Mouse (Mus musculus) heart, postnatal 10 days (tissue): Measurements from ENCODE around the gene B3gnt3. TPM values are rescaled to one million over a fixed set of nuclear protein-coding genes. Genes with fewer than 3 reads are reported as not detected.

Source experiments
- DNase-seq, 2 experiments: peaks; one replicate each; pipeline ENCODE4 v3.0.0; 2021
- intact Hi-C: fragments of 180-260 bp; cut with DNase I; formaldehyde crosslinking; loops from one replicate; pipeline ENCODE4 v1.15.1; 2025
- total RNA-seq, 2 experiments: library from RNA; stranded (reverse); gene quantifications; 2 replicates each; pipeline ENCODE4 v1.2.3; 2021

The B3gnt3 gene
- total RNA-seq, 2 experiments from 2014 or later = 12.0 to 12.2 TPM

- peak; percentile 74 to 75 for DNase-seq
- intact Hi-C loops = no loop called here
Observed at GRCm38 (mm10) chr8:71679550-71680168, 21.9 kb downstream of the B3gnt3 start.

GRCm38 (mm10) chr8:71679116-71679515 lies 22.5 kb downstream of the B3gnt3 start:
- no peak for DNase-seq
- intact Hi-C loops = no loop called here

GRCm38 (mm10) chr8:71678216-71678615 lies 23.4 kb downstream of the B3gnt3 start:
- DNase-seq = no peak
- intact Hi-C loops = no loop called here

DNA sequence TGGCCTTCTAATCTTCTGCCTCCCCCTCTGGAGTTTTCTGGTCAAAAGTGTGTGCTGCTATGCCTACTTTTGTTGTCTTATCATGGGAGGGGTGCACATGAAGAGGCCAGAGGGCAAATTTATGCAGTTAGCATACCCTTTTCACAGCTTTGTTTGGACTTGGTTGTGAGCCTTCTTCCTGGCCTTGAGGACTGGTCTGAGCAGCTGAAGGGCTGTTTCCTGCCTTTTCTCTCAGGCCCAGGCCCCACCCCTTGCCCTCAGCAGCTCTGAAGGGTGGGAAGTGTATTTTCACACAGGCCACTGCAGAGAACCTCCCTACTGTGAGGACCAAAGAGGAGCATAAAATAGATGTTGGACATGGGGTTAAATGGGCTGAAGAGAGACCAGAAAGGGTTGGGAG lies 24.0 kb downstream of the B3gnt3 start:
- DNase-seq = no peak
- intact Hi-C loops = no loop called here

DNA sequence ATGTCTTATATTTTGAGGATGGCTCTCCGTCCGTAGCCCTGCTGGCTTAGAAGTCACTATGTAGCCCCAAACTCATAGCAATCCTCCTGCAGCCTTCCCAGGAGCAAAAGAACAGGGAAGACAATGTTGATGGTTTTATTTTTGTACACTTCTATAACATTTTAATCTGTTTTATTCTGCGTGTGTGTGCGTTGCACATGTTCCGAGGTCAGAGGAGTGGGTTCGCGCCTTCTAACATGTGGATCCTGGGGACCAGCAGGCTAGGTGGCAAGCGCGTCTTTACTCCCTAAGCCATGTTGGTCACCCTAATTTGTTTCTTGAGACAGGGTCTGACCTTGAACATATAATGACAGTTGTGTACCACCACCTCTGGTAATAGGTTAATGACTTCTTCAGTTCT lies 24.8 kb downstream of the B3gnt3 start:
- DNase-seq = no peak
- intact Hi-C loops = no loop called here

DNA sequence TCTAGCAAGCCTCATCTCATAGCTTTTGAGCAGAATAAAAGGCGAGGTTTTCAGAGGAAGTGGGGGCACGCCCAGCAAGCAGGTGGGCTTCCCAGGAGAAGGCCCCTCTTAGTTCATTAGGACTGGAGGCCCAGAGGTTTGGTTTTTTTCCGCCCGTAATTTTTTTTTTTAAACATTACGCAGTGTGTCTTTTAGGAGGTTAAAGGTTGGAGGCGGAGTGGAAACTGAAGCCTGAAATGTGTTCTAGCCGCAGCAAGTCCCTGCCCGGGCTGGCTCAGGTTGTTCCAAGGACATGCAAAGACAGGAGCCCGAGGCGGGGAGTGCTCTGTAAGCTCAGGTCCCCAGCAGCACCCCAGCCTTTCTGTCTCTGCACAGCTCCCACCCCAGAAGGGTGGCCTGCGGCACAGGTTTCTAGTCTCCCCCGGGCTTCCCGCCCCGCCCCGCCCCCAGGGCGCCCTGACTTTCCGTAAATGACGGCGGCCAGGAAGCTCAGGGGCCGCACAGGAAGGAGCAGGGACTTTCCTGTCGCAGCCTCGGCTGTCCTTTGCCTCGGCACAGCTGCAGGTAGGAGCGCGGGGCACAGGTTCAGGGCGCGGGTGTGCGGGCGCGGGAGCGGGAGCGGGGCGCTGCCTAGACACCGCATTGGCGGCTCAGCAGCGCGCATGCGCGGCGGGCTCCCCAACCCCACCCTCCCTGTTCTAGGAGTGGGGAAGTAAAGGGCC lies 25.4 kb downstream of the B3gnt3 start, which contains the start of gene Jak3:
Jak3 (plus strand) TSS at position 277 of the 722 bp plus-strand sequence.
- peak; percentile 74 to 76 for DNase-seq

DNA sequence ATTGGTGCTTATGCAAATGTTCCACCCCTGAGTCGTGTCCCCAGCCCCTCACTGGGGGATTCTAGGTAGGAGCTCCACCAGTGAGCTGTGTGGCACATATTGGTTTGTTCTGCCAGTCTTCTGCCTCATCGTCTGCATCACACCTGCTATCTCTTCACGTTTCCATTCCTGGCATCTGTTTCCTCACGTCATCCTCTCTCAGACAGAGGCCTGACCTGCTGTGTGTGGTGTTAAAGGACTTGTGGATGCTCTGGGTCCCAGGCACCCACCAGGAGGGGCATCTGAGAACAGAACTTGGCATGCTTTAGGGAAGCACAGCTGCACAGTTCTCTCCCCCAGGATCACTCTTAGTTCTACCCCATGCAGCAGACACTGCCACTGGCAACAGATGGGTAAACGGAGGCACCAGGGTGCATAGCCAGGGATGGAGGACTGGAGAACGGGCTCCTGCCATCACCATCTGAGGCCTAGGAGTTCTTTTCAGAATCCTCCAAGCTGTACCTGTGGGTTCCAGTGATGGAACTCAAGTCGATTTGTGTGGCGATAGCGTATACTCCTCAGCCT lies 26.1 kb downstream of the B3gnt3 start:
- intact Hi-C loops = no loop called here

More for the DNA sequence above, 25.4 kb downstream of the B3gnt3 start, which contains the start of gene Jak3:
- intact Hi-C loops = no loop called here

DNA sequence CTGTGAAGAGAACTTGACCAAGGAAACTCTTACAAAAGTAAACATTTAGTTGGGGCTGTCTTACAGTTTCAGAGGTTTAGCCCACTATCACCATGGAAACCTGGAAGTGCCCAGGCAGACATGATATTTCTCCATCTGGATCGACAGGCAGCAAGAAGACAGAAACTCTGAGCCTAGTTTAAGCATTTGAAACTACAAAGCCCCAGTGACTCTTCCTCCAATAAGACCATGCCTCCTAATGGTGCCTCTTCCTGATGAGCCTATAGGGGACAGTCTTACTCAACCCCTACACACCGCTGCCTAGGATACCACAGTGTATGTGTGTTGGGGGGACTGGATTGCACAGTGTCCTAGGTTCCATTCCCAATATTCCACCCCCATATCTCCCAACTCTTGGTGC lies 27.5 kb downstream of the B3gnt3 start:
- intact Hi-C loops = no loop called here
- DNase-seq = no peak

More for the DNA sequence above, 26.1 kb downstream of the B3gnt3 start:
- no peak for DNase-seq

GRCm38 (mm10) chr8:71672168-71672735 lies 29.3 kb downstream of the B3gnt3 start:
- DNase-seq = peak in 1 of 2 experiments; percentile 41
- intact Hi-C loops = no loop called here

GRCm38 (mm10) chr8:71671549-71671965 lies 30.0 kb downstream of the B3gnt3 start, which contains the start of gene Unc13a:
TSS of gene Unc13a (minus strand) at chr8:71671757.
- intact Hi-C loops = no loop called here
- DNase-seq = peak; percentile 93 to 95

DNA sequence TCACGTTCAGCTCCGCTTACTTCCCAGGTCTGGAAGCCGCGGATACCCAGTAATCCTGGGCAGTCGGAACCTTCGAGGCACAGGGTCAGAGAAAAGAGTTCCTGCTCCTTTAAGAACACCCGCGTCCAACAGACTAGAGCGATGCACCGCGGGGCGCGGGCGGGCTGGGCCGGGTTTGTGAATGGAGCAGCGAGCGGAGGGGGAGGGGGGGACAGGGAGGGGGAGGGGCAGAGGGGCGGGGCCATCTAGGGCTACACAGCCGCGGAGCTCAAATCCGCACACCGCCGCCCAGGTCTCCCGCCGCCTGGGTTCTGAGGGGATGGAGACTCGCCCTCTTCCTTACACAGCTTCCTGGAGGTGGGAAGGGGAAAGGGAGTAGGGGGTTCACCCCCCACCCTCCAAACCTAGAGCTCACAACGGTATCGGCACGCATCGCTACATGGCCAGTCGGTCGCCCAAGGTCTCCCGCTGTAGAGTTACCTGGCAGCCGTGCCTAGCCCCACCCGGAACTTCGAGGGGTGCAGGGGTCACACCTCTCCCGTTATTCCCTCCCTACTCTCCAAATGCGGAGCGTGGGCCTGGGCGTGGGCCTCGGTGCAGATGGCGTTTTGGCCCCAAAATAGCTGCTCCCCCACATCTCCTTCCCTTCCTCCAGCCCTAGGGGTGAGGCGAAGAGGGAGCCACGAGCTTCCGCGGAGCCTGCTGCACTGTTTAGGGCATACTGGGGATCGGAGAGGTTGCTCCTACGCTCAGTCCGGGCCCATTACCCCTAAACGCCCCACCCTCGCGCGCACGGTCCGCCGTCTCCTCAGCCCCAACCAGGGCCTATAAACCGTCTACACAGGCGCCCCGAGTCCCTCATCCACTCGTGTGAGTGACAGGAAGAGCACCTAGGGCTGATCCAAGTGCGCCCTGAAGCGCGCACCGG lies 30.7 kb downstream of the B3gnt3 start:
- DNase-seq = peak; percentile 38 to 48
- intact Hi-C loops = no loop called here

DNA sequence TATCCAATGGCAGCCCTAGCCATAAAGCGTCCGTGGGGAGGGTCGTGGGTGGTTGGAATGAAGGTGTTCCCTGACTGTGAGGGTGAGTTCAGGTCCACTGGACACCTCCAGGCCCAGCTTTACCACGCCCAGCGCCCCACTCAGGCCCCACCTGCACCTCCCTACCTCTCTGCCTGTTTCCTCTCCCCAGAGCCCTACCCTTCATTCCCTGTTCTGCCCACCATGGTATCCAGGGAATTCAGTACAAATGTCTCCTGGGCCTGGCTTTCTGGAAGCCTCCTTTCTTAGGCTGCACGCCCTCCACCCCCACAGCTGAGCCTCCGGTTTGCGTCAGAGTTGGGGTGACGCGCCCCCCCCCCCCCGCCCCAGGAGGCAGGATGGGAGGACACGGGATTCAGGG lies 31.4 kb downstream of the B3gnt3 start:
- DNase-seq = no peak
- intact Hi-C loops = no loop called here

DNA sequence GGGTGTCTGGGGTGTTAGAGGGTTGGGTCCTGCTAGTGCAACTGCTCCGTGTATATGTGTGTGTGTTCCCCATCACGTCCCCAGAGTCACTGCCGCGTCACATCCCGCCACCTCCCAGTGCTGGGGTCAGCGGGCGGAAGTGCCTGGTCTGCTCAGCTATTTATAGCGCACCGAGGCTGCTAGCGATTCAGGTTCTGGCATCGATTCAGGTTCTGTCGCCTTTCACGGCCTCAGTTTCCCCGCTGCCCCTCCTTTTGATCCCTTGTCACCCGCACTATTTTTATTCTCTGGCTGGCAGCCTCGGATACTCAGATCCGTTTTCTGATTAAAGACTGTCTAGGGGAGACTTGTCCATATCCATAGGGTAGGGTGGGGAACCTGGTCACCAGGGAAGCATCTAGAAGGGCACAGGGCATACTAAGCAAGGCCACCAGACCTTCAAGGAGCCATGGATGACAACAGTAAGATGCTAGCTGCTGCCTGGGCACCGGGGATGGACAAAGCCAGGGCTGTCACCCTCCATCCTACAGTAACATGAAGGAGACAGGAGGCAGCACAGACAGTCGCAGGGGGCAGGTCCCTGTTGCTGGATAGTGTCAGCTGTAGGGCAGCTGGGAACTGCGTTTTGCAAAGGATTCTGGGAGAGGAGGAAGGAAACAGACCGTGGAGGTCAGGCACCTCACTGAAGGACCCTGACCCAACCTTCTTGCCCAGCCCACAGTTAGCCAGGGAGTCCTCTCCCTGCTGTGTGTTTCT lies 33.2 kb downstream of the B3gnt3 start:
- intact Hi-C loops = no loop called here
- DNase-seq = peak; percentile 79 to 83

DNA sequence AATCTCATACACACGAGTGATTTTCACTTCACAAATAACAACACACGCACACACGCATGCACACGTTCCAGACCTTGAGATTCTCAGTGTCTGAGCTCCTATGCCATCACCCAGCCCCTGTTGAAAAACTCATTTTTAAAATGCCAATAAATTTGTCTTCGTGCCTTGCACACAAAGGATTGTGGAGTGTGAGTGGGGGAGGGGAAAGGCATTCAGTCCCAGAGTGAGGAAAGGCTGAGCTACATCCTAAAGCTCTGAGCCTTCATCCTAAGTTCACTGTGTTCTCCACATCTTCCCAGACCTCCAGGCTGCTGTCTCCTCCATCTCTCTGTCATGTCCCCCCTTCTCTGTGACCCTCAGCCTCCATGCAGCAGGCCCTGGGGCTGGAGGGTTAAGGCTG lies 34.3 kb downstream of the B3gnt3 start:
- intact Hi-C loops = no loop called here
- DNase-seq = no peak

- DNase-seq = no peak
- intact Hi-C loops = no loop called here
Observed at GRCm38 (mm10) chr8:71666855-71667254, 34.7 kb downstream of the B3gnt3 start.

DNA sequence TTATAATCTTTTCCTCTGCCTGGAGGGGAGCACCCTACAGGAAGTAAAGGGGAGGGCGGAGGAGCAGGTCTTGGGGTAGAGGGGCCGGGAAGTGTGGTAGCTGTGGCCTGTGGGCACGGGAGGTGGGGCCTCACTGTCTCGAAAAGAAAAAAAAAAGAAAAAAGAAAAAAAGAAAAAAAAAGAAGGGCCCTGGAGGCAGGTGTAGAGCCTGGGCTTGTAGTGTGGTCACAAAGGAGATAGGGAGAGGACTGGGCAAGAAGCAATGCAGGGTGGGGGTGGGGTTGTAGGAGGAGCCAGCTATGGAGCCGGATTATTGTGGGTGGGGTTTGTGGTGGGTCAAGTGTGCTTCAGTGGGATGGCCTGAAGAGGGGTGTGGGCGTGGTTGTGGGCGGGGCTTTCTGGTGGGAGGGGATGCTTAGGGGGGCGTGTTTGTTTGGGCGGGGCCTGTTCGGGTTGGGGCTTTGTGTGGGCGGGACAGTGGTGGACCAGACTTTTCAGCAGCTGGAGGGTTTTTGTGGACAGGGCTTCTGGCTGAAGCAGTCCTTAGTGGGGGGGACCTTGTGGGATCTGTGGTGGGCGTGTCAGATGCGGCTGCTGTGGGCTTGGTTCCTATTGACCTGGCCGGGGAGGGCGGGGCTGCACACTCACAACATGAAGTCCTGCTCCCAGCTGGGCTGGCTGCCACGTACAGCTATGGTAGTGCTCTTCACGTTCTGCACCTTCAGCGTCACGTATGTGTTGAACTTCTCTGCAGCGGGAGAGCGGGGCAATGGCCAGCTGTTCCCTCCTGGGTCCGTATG lies 36.1 kb downstream of the B3gnt3 start:
- intact Hi-C loops = no loop called here
- peak; percentile 52 to 75 for DNase-seq

- peak; percentile 90 to 94 for DNase-seq
- intact Hi-C loops = loop anchor here (1.0 to 5.0 kb wide), 4 partner anchors 48 to 220 kb away; partner anchors contain the start of gene Colgalt1
Observed at GRCm38 (mm10) chr8:71660325-71661120, 41.1 kb downstream of the B3gnt3 start.

DNA sequence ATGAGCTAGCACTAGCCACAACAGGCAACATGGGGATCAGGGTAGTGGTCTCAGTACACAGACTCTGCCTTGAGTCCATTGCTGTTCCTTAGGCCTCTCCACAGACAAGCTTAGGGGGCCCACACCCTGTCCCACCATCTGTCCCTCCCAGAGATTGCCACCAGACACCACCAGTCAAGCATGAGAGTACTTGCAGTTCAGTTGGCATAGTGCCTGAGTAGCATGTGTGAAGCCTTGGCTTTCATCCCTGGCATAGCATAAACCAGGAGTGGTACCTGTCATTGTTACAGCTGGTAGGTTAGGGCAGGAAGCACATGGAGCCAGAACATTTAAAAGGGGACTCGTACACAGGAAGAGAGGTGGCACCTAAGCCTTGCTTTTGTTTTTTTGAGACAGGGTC lies 41.8 kb downstream of the B3gnt3 start:
- intact Hi-C loops = loop anchor here (1.0 to 5.0 kb wide), 4 partner anchors 47 to 219 kb away; partner anchors contain the start of gene Colgalt1
- no peak for DNase-seq
